Mouse (Mus musculus): ENCODE results near the gene Tmem126a. TPM values are rescaled to one million over a fixed set of nuclear protein-coding genes. Genes with fewer than 3 reads are reported as not detected.

Tmem126a gene
- 45.3 TPM for polyA plus RNA-seq (2017; shearing (Covaris generic))

DNA sequence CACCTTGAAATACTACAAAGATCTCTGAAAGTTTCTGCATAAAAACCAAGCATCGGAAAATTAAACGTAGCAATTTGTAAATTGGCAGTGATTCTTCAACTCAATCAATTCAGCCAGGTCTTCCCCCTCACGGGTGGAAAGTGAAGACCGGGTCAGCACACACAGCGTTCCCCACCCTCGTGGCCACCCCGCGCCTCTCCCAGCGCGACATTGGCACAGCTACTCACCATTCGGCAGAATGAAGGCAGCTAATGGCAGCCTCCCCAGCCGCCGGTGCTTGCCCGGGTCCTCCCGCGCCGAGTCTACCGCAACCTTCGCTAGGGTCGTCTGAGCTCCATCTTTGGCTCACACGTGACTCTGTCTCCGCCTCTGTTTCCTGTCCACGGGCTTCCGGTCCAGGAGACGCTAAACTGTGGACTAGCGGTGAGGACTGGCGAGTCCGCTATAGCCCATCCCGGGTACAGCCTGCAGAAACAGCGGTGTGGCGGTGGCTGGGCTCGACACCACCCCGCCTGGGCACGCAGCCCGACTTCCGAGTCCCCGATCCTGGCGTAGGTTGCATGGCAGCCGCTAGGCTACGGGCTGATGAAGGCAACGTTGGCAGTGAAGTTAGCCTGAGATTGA is at the start of gene Tmem126a:
Gene Tmem126a, minus strand, starts transcription at position 385 of the 624 bp plus-strand sequence.

DNA sequence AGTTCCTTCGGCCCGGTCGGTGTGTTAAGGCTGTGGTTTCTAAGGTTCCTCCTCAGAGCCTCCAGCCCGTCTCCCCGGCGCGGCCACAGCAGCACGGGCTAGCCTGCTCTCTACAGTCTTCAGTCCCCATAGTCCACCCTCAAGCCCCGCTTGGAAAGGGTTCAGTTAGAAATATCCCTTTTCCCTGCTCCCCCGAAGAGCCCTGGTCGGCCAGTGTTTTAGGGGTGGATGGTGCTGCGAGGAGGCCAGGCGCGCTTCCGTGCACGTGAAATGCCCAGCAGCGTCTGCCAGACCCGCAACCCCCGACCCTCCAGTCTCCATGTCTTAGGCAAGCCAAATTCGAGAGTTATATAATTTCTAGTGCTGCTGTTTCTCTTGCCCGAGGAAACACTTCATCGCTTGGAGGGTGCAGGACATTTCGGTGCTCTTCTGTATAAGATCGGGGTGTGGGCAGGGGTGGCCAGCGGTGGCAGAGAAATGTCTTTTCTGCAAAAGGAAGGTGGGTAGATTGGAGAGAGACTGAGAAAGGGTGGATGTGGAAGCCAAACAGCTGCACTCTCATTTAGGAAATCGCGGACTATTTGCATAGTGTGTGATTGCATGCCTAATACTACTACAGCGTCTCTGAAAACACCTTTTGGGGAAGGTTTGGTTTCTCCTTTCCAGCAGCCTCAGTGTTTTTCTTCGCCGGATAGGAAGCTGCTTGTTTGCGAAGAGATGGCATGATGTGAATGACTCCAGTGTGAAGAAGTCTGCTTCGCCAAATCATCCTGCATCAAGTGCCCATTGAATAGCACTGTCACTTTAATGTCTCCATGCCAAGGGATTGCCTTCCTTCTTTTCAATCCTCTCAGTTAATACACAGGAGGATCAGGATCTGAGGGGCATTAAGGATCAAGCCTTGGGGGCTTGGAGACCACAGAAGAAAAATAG is 19.6 kb upstream of the Tmem126a start, which contains the start of gene Dlg2:
Gene Dlg2, plus strand, starts transcription at position 360 of the 933 bp plus-strand sequence.

DNA sequence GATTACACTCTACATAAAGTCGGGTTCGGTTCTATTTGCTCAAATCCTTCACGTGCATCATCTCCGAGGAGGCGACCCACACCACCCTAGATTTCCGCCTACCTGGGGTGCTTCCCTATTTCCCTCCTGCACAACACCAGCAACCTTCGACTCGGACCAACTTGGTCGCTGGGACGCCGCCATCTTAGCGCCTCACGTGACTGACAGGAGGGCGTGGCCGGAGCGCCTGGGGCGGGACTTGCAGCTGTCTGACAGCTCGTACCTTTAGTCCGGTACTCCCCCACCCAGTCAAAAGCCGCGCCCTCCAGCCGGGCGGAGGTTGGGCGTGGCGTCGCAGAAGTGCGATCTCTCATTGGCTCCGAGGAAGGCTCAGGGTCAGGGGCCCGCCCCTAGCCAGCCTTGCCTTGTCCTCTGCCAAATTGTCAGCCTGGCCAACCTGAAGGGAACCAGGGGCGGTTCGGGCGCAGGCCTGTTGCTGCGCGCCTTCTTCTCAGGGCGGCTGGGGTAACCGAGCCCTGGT is 18.8 kb upstream of the Tmem126a start, which contains the start of gene Tmem126b:
Gene Tmem126b, minus strand, starts transcription at position 209 of the 520 bp plus-strand sequence.

DNA sequence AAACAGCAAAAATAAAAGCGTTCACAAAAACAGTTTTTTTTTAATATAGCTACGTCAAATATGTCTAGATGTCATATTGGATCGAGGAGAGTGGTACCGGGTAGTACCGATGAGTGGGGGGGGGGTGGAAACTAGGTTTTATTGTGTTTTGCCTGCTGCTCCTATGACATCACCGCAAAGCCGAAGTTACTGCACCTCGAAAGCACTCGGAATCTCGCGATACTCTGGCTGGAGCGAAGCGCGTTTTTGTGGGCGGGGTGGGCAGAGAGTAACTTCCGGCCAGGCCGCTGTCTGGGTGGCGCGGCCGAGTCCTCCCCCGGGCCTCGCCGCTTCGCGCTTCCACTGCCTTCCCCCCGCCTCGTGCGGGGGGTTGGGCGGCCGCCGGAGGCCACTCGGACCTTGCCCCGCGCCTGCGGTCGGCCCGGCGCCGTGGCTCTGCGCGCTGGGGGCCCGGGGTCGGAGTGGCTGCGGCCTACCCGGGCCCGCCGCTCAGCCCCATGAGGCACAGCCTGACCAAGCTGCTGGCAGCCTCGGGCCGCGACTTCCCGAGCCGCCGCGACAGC is 14.4 kb downstream of the Tmem126a start, which contains the start of gene Crebzf:
Gene Crebzf, plus strand, starts transcription at position 212 of the 563 bp plus-strand sequence.

DNA sequence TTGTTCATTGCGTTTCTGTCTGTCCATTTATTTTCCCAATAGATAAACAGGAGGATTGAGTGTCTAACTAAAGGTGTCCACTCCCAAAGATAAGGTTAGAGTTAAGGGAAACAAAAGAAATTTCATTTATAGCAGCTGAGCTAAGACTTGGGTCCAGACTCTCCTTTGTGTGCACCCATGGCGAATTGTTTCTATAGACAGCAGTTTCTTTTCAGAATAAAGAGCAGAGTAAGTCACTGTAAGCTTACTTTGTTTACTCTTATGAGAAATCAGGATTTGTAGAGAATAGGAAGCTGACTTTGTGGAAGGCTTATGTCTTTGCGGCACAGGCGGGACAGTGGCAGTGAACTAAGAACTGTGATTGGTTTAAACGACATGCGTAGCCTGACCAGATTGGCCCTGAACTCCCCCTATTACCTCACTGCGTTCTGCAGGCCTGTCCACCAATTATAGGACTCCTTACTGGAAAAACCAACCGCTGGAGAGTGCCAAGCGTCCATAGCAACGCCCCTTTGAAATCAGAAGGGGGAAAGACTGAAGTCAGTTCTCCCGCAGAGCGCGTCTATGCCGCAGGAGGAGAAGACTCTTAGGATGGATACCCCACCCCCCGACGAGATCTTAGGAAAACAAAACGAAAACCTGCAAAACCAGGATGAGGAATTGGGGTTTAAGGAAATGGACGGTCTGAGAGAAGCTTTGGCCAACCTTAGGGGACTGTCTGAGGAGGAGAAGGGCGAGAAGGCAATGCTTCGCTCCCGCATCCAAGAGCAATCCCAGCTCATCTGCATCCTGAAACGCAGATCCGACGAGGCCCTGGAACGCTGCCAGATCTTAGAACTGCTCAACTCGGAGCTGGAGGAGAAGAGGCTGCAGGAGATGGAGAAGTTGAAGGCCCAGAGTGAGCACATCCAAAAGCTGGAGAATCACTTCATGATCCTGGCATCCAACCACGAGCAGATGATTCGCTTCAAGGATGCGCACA is 30.7 kb downstream of the Tmem126a start, which contains the start of gene Ccdc89:
Gene Ccdc89, plus strand, starts transcription at position 558 of the 982 bp plus-strand sequence.

Other genes starting within 250 kb of the Tmem126a start
- gene Ccdc83, start 191.5 kb downstream of the Tmem126a start, polyA plus RNA-seq (2017; shearing (Covaris generic)): not detected
- gene Sytl2, start 155.0 kb downstream of the Tmem126a start, polyA plus RNA-seq (2017; shearing (Covaris generic)): 62.3 TPM
- gene Ccdc89, start 30.7 kb downstream of the Tmem126a start, polyA plus RNA-seq (2017; shearing (Covaris generic)): not detected
- gene Crebzf, start 14.5 kb downstream of the Tmem126a start, polyA plus RNA-seq (2017; shearing (Covaris generic)): 212 TPM
- gene Tmem126b, start 18.8 kb upstream of the Tmem126a start, polyA plus RNA-seq (2017; shearing (Covaris generic)): 8.7 TPM
- 2.2 TPM for gene Dlg2, start 19.4 kb upstream of the Tmem126a start, polyA plus RNA-seq (2017; shearing (Covaris generic))

All from effector memory CD4-positive, alpha-beta T cell, adult 5 months (primary cell).